Mouse (Mus musculus): ENCODE measurements at regions not wholly inside any gene's neighbourhood (a gene's known extent, or its start where the extent isn't known, plus 50 kb on each side); places are given as distances from the start of the nearest gene placed in this dataset.

- WGBS = 51% methylated on average over 3 of the region's 3 CpGs
- no peak for DNase-seq (ENCODE audit: low spot score)
Measured at GRCm38 (mm10) chr12:58401904-58402303, 132.8 kb upstream of the Clec14a start.

GRCm38 (mm10) chr12:58360258-58360657, 91.2 kb upstream of the Clec14a start:
- Histone ChIP-seq H3K4me3 (no peak overlapping the region), H3K4me1 (no peaks in the 10 kb centered on the region), H3K36me3 (no peaks in the 10 kb centered on the region), H3K9me3 (replicated peaks) (no peaks in the 10 kb centered on the region), H3K27me3 (ENCODE audit: low read depth, poor library complexity, severe bottlenecking) (no peaks in the 10 kb centered on the region), H3K27ac (no peak overlapping the region)
- 85% methylated on average over 4 of the region's 4 CpGs for WGBS
- no peak for DNase-seq (ENCODE audit: low spot score)

More at GRCm38 (mm10) chr12:58401904-58402303, 132.8 kb upstream of the Clec14a start:
- H3K36me3 ChIP-seq = no peaks in the 10 kb centered on the region
- H3K4me3 ChIP-seq = no peak overlapping the region
- H3K9me3 ChIP-seq (replicated peaks) = no peaks in the 10 kb centered on the region
- H3K4me1 ChIP-seq = peaks cover 6% of the 10 kb centered on the region
- H3K27me3 ChIP-seq (ENCODE audit: low read depth, poor library complexity, severe bottlenecking) = no peaks in the 10 kb centered on the region
- peak overlapping the region; percentile 76 for H3K27ac ChIP-seq

DNA sequence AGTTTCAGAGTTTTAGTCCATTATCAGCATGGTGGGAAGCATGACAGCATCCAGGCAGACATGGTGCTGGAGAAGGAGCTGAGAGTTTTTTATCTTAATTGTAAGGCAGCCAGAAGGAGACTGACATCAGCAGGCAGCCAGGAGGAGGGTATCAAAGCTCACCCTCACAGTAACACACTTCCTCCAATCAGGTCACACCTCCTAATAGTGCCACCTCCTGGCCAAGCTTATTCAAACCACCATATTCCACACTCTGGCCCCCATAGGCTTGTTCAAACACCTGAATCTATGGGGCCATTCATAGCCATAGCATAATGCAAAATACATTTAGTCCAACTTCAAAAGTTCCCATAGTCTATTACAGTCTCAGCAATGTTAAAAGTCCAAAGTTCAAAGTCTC, 65.1 kb upstream of the Clec14a start:
- no peaks in the 10 kb centered on the region for H3K9me3 ChIP-seq (replicated peaks)
- no peak for DNase-seq (ENCODE audit: low spot score)
- H3K27ac ChIP-seq = no peak overlapping the region
- H3K27me3 ChIP-seq (ENCODE audit: low read depth, poor library complexity, severe bottlenecking) = no peaks in the 10 kb centered on the region
- H3K36me3 ChIP-seq = no peaks in the 10 kb centered on the region
- 0 out of 2 replicates have a peak, but pooled peaks cover 3% of the 10 kb centered on the region for H3K4me1 ChIP-seq
- H3K4me3 ChIP-seq = no peak overlapping the region

GRCm38 (mm10) chr12:58329913-58330312, 60.8 kb upstream of the Clec14a start:
- DNase-seq (ENCODE audit: low spot score) = no peak
- no peaks in the 10 kb centered on the region for H3K9me3 ChIP-seq (replicated peaks)
- H3K4me3 ChIP-seq = no peak overlapping the region
- no peak overlapping the region for H3K27ac ChIP-seq
- 35% methylated on average over 2 of the region's 2 CpGs for WGBS
- no peaks in the 10 kb centered on the region for H3K36me3 ChIP-seq
- 0 out of 2 replicates have a peak, but pooled peaks cover 3% of the 10 kb centered on the region for H3K4me1 ChIP-seq
- no peaks in the 10 kb centered on the region for H3K27me3 ChIP-seq (ENCODE audit: low read depth, poor library complexity, severe bottlenecking)

DNA sequence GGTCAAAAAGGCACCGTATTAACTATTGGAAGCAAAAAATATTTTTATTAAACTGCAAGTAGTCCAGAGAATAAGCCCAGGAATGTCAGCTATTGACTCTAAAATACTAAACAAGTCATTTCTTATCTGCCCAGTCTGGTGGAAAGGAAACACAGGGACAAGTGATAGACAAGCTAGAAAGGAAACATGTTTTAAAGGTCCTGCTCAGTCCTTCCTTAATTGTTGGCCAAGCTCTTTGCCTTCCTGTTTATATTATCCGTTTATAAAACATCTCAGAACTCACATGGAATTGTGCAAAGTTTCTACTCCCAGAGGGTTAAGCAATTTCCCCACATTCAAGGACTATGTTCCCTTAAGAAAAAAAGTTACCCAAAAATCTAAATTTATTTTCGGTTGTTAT, 54.9 kb upstream of the Clec14a start:
- Histone ChIP-seq H3K4me3 (no peak overlapping the region), H3K27ac (no peak overlapping the region), H3K27me3 (ENCODE audit: low read depth, poor library complexity, severe bottlenecking) (no peaks in the 10 kb centered on the region), H3K4me1 (no peaks in the 10 kb centered on the region), H3K9me3 (replicated peaks) (no peaks in the 10 kb centered on the region), H3K36me3 (no peaks in the 10 kb centered on the region)
- 89% methylated on average over 3 of the region's 3 CpGs for WGBS
- DNase-seq (ENCODE audit: low spot score) = no peak
